Mouse (Mus musculus) intestine, embryonic 16.5 days (tissue): ENCODE data around the gene Tmem198. TPM values are rescaled to one million over a fixed set of nuclear protein-coding genes. Genes with fewer than 3 reads are reported as not detected.

Experiments
- ATAC-seq: fragments of 200-750 bp; cut with Nextera tagmentation; 2 replicates; pipeline ENCODE4 v1.8.0; 2017; ENCODE audit warnings: moderate TSS enrichment, moderate library complexity
- H3K27ac ChIP-seq: fragments of 300-500 bp; sonication (generic); 2 replicates; pipeline ENCODE4 v1.5.1; 2014; ENCODE audit warnings: mild to moderate bottlenecking, low read length
- H3K27me3 ChIP-seq: fragments of 300-500 bp; sonication (generic); replicated peaks from 2 replicates; pipeline ENCODE4 v1.6.1; 2014; ENCODE audit warnings: low read length, control low read depth, mixed read lengths; ENCODE audit not compliant: control insufficient read depth, insufficient read depth
- H3K36me3 ChIP-seq: fragments of 300-500 bp; sonication (generic); 2 replicates; pipeline ENCODE4 v1.6.1; 2014; ENCODE audit warnings: low read length, control low read depth; ENCODE audit not compliant: control insufficient read depth, insufficient read depth
- H3K4me1 ChIP-seq: fragments of 300-500 bp; sonication (generic); 2 replicates; pipeline ENCODE4 v1.6.1; 2014; ENCODE audit warnings: low read length, control low read depth, mixed read lengths; ENCODE audit not compliant: control insufficient read depth, insufficient read depth
- H3K4me2 ChIP-seq: fragments of 300-500 bp; sonication (generic); 2 replicates; pipeline ENCODE4 v1.6.1; 2014; ENCODE audit warnings: low read depth, low read length, control low read depth
- H3K4me3 ChIP-seq: fragments of 300-500 bp; sonication (generic); 2 replicates; pipeline ENCODE4 v1.5.1; 2014; ENCODE audit warnings: mild to moderate bottlenecking, low read length
- H3K9ac ChIP-seq: fragments of 300-500 bp; sonication (generic); 2 replicates; pipeline ENCODE4 v1.6.1; 2014; ENCODE audit warnings: low read depth, low read length
- H3K9me3 ChIP-seq: fragments of 300-500 bp; sonication (generic); 2 replicates; pipeline ENCODE4 v1.6.1; 2016; ENCODE audit warnings: low read length, control low read depth; ENCODE audit not compliant: control insufficient read depth
- WGBS: fragments of 180-500 bp; shearing (Covaris S2); extraction: QIAGEN DNeasy Blood & Tissue Kit; methylation state at CpG from one replicate; pipeline ENCODE4 v1.1.7; 2014; 5-methylcytosine and 5-hydroxymethylcytosine counted together
- polyA plus RNA-seq: library from polyadenylated mRNA; unstranded; fragments of >200 nt; fragmentation: Nextera tagmentation; extraction: Ambion mirVana; gene quantifications from 2 replicates; pipeline ENCODE4 v1.2.1, GENCODE M21; 2015

Gene Tmem198
- polyA plus RNA-seq: 1.5 and 1.9 TPM in 2 replicates

DNA sequence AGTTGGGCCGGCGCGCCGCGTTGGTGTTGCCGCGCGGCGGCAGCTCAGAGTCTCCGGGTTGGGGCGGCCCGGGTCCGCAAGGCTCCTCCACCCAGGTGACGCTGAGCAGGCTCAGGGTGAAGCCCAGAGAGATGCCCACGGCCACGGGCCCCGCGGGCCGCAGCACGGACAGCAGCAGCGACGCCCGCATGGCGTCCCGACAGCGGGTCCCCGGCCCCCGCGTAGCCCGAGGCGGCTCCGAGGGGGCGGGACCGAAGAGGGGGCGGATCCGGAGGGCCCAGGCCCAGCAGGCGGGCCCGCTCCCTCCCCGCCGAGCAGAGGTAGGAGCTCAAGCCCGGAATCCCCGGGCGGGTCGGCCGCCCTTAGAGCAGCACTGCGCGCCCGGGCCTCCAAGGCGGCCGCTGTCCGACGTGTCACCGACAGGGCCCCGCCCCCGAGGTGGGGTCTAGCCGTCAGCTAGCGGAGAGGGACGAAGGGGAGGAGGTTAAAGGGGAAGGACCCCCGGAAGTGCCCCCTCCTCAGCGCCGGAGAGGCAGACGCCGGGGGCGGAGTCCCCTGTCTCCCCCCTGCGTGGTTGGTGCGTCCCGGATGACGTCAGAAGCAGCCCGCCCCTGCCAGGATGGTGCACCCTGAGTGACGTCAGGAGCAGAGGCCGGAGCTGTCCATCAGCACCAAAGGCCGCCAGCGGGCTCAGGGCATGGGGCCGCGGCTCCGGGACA lies at the start of gene Tmem198, which contains the start of gene Chpf:
Gene Tmem198, plus strand, starts transcription at position 617 of the 719 bp plus-strand sequence.
Gene Chpf, minus strand, starts transcription at position 392 of the 719 bp plus-strand sequence.
- Histone ChIP-seq H3K4me3 (peak within 1 kb of the TSS; percentile 85), H3K9me3 (no peaks in the 10 kb centered on the region), H3K4me1 (peaks cover 22% of the 10 kb centered on the region), H3K4me2 (peak within 1 kb of the TSS; percentile 79), H3K27me3 (peaks cover 19% of the 10 kb centered on the region), H3K9ac (peak within 1 kb of the TSS; percentile 83), H3K36me3 (peaks cover 18% of the 10 kb centered on the region), H3K27ac (peak within 1 kb of the TSS; percentile 83)
- WGBS: under 1% methylated on average over 70 of the region's 76 CpGs
- ATAC-seq: peak; percentile 96

DNA sequence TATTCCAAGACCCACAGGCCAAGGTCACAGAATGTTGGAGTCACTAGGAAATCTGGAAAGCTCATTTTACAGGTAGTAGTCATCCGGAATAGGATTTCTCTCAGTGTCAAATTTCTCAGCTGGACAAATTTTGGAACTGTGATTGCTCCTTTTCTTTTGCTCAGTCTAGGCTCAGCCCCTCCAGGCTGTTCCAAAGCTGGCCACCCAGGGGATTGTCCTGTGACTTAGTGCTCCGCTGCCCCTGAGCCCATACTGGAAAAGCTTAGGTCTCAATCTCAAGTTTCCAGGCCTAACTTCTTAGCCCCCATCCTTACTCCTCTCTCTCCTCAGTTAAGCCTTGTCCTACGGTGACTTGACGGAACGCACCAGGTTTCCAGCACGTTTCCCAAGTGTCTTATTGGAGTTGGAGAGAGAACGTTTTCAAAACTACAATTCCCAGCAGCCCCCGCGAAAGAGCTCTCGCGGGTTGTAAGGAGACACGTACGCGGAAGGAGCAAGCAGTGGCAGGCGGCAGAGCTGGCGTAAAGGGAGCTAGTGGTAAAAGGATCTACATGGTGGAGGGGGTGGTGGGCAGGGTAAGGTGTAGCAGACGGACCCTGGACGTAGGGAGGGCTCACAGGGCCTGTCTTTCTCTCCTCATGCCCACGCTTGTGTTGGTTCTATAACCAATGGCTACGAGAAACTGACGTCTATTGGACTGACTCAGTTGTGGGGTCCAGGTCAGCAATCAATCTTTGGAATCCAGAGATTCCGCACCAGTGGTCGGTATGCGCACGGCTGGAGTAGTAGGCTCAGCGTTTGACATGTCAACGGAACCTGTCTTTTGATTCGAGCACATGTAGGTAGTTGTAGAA lies 43.6 kb upstream of the Tmem198 start, which contains the start of gene Gmppa:
Gene Gmppa, plus strand, starts transcription at position 456 of the 854 bp plus-strand sequence.
- Histone ChIP-seq H3K36me3 (0 out of 2 replicates have a peak, but pooled peaks cover 4% of the 10 kb centered on the region), H3K27ac (peak within 1 kb of the TSS; percentile 39; the same call in 1 of the 2 replicates), H3K4me3 (peak within 1 kb of the TSS; percentile 66), H3K9ac (peak within 1 kb of the TSS; percentile 76), H3K9me3 (no peaks in the 10 kb centered on the region), H3K27me3 (no peaks in the 10 kb centered on the region), H3K4me1 (peaks cover 19% of the 10 kb centered on the region), H3K4me2 (peak within 1 kb of the TSS; percentile 58)
- 5% methylated on average over 28 of the region's 28 CpGs for WGBS
- peak; percentile 88 for ATAC-seq

DNA sequence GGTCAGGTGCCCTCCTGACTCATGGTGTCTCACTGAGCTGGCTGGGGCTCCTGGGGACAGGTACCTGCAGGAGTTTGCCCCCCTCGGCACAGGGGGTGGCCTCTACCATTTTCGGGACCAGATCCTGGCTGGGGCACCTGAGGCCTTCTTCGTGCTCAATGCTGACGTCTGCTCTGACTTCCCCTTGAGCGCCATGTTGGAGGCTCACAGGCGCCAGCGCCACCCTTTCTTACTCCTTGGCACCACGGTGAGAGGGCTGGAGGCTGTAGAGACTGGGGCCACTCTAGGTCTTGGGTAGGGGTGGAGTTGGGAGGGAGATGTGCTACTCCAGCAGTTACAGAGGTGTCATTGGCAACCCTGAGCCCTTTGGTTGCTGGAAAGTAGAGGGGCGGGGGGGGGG lies 40.5 kb upstream of the Tmem198 start:
- WGBS: 83% methylated on average over 8 of the region's 9 CpGs
- Histone ChIP-seq H3K9ac (no peak overlapping the region), H3K4me1 (peaks cover 19% of the 10 kb centered on the region), H3K9me3 (no peaks in the 10 kb centered on the region), H3K4me3 (no peak overlapping the region), H3K36me3 (0 out of 2 replicates have a peak, but pooled peaks cover 5% of the 10 kb centered on the region), H3K27me3 (no peaks in the 10 kb centered on the region), H3K4me2 (no peak overlapping the region), H3K27ac (no peak overlapping the region)
- ATAC-seq: no peak

DNA sequence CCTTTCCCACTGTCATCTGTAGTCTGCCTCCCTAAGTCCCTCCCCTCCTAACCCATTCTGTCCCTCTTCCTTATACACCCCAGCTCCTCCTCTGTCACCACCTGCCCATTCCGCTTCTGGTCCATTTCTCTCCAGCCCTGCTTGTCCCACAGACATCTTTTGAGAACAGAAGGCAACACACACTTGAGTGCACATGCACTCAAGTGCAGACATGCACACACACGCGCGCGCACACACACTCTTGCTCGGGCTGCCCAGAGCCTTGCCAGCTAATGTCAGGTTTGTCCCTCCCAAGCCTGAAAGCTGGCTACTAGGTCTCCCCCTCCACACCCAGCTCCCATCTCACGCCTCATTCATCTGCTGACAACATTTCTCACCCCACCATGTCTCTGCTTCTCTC lies 38.7 kb upstream of the Tmem198 start:
- peaks cover 24% of the 10 kb centered on the region for H3K4me1 ChIP-seq
- H3K27me3 ChIP-seq: peaks cover 12% of the 10 kb centered on the region; the same call in 1 of the 2 replicates
- WGBS: 93% methylated on average over 7 of the region's 7 CpGs
- H3K4me2 ChIP-seq: no peak overlapping the region
- ATAC-seq: no peak
- no peak overlapping the region for H3K27ac ChIP-seq
- no peaks in the 10 kb centered on the region for H3K9me3 ChIP-seq
- no peak overlapping the region for H3K9ac ChIP-seq
- 0 out of 2 replicates have a peak, but pooled peaks cover 5% of the 10 kb centered on the region for H3K36me3 ChIP-seq
- no peak overlapping the region for H3K4me3 ChIP-seq

DNA sequence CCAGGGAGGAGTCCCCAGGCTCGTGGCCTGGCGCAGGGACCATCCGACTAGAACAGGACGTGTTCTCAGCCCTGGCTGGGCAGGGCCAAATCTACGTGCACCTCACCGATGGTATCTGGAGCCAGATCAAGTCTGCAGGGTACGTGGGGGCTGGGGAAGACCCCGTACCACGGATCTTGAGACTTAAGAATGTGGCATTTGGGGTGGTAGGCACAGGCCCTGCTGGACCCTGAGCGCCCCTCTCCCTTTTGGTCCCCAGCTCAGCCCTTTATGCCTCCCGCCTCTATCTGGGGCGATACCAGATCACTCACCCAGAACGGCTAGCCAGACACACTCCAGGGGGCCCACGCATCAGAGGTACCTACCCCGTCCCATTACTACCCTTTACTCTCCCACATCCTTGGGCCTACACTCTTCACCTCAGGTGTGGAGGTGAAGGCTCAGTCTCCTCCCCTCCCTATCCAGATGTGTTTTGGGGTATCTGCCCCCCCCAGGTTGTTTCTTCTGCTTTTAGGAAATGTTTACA lies 37.8 kb upstream of the Tmem198 start:
- Histone ChIP-seq H3K4me3 (no peak overlapping the region), H3K4me1 (peaks cover 27% of the 10 kb centered on the region), H3K9ac (no peak overlapping the region), H3K27me3 (peaks cover 13% of the 10 kb centered on the region), H3K4me2 (no peak overlapping the region), H3K36me3 (0 out of 2 replicates have a peak, but pooled peaks cover 5% of the 10 kb centered on the region), H3K27ac (no peak overlapping the region), H3K9me3 (no peaks in the 10 kb centered on the region)
- ATAC-seq: no peak
- 90% methylated on average over 15 of the region's 15 CpGs for WGBS

DNA sequence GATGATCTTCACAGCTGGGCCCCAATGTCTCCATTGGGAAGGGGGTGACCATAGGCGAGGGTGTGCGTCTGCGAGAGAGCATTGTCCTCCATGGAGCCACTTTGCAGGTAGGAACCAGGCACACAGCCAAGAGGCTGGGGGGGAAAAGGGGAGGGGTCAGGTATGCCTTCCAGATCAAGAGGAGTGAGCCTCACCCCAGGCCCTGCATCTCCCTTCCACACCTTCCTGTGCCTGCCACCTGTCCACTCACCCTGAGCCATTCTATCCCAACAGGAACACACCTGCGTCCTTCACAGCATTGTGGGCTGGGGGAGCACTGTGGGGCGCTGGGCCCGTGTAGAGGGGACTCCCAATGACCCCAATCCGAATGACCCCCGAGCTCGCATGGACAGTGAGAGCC lies 37.2 kb upstream of the Tmem198 start:
- no peaks in the 10 kb centered on the region for H3K9me3 ChIP-seq
- 82% methylated on average over 9 of the region's 9 CpGs for WGBS
- peaks cover 27% of the 10 kb centered on the region for H3K4me1 ChIP-seq
- H3K4me2 ChIP-seq: no peak overlapping the region
- H3K4me3 ChIP-seq: no peak overlapping the region
- ATAC-seq: no peak
- no peak overlapping the region for H3K9ac ChIP-seq
- peaks cover 18% of the 10 kb centered on the region for H3K27me3 ChIP-seq
- 0 out of 2 replicates have a peak, but pooled peaks cover 5% of the 10 kb centered on the region for H3K36me3 ChIP-seq
- no peak overlapping the region for H3K27ac ChIP-seq

DNA sequence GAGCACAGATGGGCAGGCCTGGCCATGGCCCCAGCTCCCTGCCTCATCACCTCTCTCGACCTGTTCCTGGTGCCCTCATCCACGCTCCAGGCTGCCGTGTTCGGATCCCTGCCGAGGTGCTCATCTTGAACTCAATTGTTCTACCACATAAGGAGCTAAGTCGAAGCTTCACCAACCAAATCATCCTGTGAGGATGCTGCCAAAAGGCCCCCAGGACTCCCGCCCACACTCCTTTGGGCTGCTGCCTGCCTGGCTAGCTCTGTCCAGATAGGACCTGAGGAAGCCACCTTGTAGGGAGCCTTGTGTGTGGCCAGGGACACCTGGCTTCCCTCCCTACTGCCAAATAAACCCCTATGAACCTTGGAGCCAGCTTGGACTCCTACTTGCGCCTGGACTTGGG lies 36.5 kb upstream of the Tmem198 start:
- no peak overlapping the region for H3K4me2 ChIP-seq
- H3K27ac ChIP-seq: no peak overlapping the region
- no peak overlapping the region for H3K4me3 ChIP-seq
- H3K36me3 ChIP-seq: 0 out of 2 replicates have a peak, but pooled peaks cover 5% of the 10 kb centered on the region
- WGBS: 61% methylated on average over 8 of the region's 8 CpGs
- H3K4me1 ChIP-seq: peaks cover 28% of the 10 kb centered on the region
- H3K27me3 ChIP-seq: peaks cover 24% of the 10 kb centered on the region
- no peaks in the 10 kb centered on the region for H3K9me3 ChIP-seq
- ATAC-seq: no peak
- H3K9ac ChIP-seq: no peak overlapping the region

DNA sequence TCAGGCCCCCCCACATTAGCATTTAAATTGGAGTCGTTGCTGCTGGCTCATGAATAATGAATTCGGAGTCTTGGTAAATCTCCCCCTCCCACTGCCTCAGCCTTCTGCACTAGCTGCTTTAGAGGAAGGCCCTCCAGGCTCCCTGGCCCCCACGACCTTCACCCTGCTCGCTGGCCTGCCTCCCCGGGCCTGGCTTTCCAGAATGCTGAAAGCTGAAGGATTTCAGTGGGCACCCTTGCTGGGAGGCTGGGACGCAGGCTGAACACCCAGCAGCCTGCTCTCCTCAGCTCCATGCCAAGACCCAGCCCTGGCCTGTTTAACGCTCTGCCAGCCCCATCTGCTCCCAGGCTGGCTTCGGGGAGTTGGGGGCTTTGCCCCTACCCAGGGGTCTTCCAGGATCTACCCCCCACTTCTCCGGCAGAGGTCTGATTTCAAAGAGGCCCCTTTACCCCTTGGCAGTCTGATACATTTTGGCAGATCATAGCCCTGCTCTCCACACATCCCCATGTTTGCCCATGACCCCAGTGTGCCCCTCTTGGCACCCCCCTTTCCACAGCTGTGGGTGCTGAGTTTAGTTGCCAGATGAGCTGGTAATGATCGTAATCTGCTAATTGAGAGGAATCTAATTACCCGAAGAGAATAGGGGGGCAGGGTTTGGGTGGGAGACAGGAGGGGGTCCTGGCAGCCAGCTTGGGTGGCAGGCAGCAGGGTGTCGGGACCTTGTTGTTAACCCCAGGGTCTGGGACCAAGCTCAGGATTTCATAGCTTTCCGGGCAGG lies 35.9 kb upstream of the Tmem198 start:
- ATAC-seq: no peak
- Histone ChIP-seq H3K27ac (no peak overlapping the region; the same call in 1 of the 2 replicates), H3K9ac (no peak overlapping the region), H3K4me2 (no peak overlapping the region), H3K9me3 (no peaks in the 10 kb centered on the region), H3K4me1 (peaks cover 32% of the 10 kb centered on the region), H3K4me3 (no peak overlapping the region), H3K36me3 (0 out of 2 replicates have a peak, but pooled peaks cover 5% of the 10 kb centered on the region), H3K27me3 (peaks cover 30% of the 10 kb centered on the region)
- WGBS: 51% methylated on average over 13 of the region's 13 CpGs
